Mouse (Mus musculus) stomach, embryonic 16.5 days (tissue): ENCODE results near the gene Tmem120b. TPM values are rescaled to one million over a fixed set of nuclear protein-coding genes. Genes with fewer than 3 reads are reported as not detected.
A peak's percentile ranks its signal among the peaks of the same experiment; 100 is the strongest.

Experiments used
- ATAC-seq: fragments of 200-750 bp; cut with Nextera tagmentation; 2 replicates; pipeline ENCODE4 v1.8.0; 2017; ENCODE audit warnings: moderate number of reproducible peaks, moderate TSS enrichment; ENCODE audit not compliant: insufficient read depth, low FRiP score
- H3K27ac ChIP-seq: fragments of 300-500 bp; sonication (generic); 2 replicates; pipeline ENCODE4 v1.5.1; 2014; ENCODE audit warnings: low read length
- H3K27me3 ChIP-seq: fragments of 300-500 bp; sonication (generic); 2 replicates; pipeline ENCODE4 v1.6.1; 2014; ENCODE audit warnings: low read length, control low read depth, mixed read lengths; ENCODE audit not compliant: control insufficient read depth, insufficient read depth
- H3K36me3 ChIP-seq: fragments of 300-500 bp; sonication (generic); 2 replicates; pipeline ENCODE4 v1.6.1; 2014; ENCODE audit warnings: low read length; ENCODE audit not compliant: control insufficient read depth, insufficient read depth
- H3K4me1 ChIP-seq: fragments of 300-500 bp; sonication (generic); 2 replicates; pipeline ENCODE4 v1.6.1; 2014; ENCODE audit warnings: low read length, control low read depth, mixed read lengths; ENCODE audit not compliant: control insufficient read depth, insufficient read depth
- H3K4me2 ChIP-seq: fragments of 300-500 bp; sonication (generic); 2 replicates; pipeline ENCODE4 v1.6.1; 2014; ENCODE audit warnings: low read depth, low read length, mixed read lengths
- H3K4me3 ChIP-seq: fragments of 300-500 bp; sonication (generic); replicated peaks from 2 replicates; pipeline ENCODE4 v1.5.1; 2014; ENCODE audit warnings: mild to moderate bottlenecking, low read length
- H3K9ac ChIP-seq: fragments of 300-500 bp; sonication (generic); 2 replicates; pipeline ENCODE4 v1.6.1; 2014; ENCODE audit warnings: low read length
- H3K9me3 ChIP-seq: fragments of 300-500 bp; sonication (generic); replicated peaks from 2 replicates; pipeline ENCODE4 v1.6.1; 2016; ENCODE audit warnings: low read length, control low read depth; ENCODE audit not compliant: control insufficient read depth
- WGBS: fragments of 180-500 bp; shearing (Covaris S2); extraction: QIAGEN DNeasy Blood & Tissue Kit; methylation state at CpG from one replicate; pipeline ENCODE4 v1.1.7; 2014; 5-methylcytosine and 5-hydroxymethylcytosine counted together
- polyA plus RNA-seq: library from polyadenylated mRNA; unstranded; fragments of >200 nt; fragmentation: Nextera tagmentation; extraction: Ambion mirVana; gene quantifications from 2 replicates; pipeline ENCODE4 v1.2.1, GENCODE M21; 2015

Gene Tmem120b
- polyA plus RNA-seq, 1 experiment from 2014 or later = 15.3 TPM

GRCm38 (mm10) chr5:123029729-123030128 lies 38.5 kb upstream of the Tmem120b start:
- Histone ChIP-seq H3K4me1 (peaks cover 9% of the 10 kb centered on the region; the same call in 1 of the 2 replicates), H3K4me2 (no peak overlapping the region), H3K9ac (no peak overlapping the region), H3K27me3 (no peaks in the 10 kb centered on the region), H3K36me3 (peaks cover 8% of the 10 kb centered on the region; the same call in 1 of the 2 replicates), H3K9me3 (no peaks in the 10 kb centered on the region), H3K27ac (no peak overlapping the region), H3K4me3 (no peak overlapping the region)
- ATAC-seq = no peak
- WGBS = 88% methylated on average over 7 of the region's 7 CpGs

- no peak for ATAC-seq
- WGBS = 91% methylated on average over 3 of the region's 3 CpGs
- no peak overlapping the region for H3K4me3 ChIP-seq
- peaks cover 11% of the 10 kb centered on the region; the same call in 1 of the 2 replicates for H3K4me1 ChIP-seq
- H3K9me3 ChIP-seq = no peaks in the 10 kb centered on the region
- H3K36me3 ChIP-seq = peaks cover 8% of the 10 kb centered on the region; the same call in 1 of the 2 replicates
- H3K9ac ChIP-seq = no peak overlapping the region
- no peaks in the 10 kb centered on the region for H3K27me3 ChIP-seq
- H3K4me2 ChIP-seq = no peak overlapping the region
- no peak overlapping the region for H3K27ac ChIP-seq
These were observed 36.9 kb upstream of the Tmem120b start for GRCm38 (mm10) chr5:123031312-123031711.

- no peaks in the 10 kb centered on the region for H3K27me3 ChIP-seq
- H3K4me3 ChIP-seq = no peak overlapping the region
- WGBS = 61% methylated on average over 7 of the region's 7 CpGs
- H3K9ac ChIP-seq = no peak overlapping the region
- peaks cover 11% of the 10 kb centered on the region; the same call in 1 of the 2 replicates for H3K4me1 ChIP-seq
- no peak for ATAC-seq
- H3K36me3 ChIP-seq = peaks cover 8% of the 10 kb centered on the region; the same call in 1 of the 2 replicates
- no peak overlapping the region for H3K27ac ChIP-seq
- no peak overlapping the region for H3K4me2 ChIP-seq
- H3K9me3 ChIP-seq = no peaks in the 10 kb centered on the region
These were observed 34.5 kb upstream of the Tmem120b start for GRCm38 (mm10) chr5:123033646-123034160.

- no peak overlapping the region for H3K4me2 ChIP-seq
These were observed 33.1 kb upstream of the Tmem120b start for GRCm38 (mm10) chr5:123035089-123035488.

GRCm38 (mm10) chr5:123035564-123035963 lies 32.7 kb upstream of the Tmem120b start:
- H3K9ac ChIP-seq = no peak overlapping the region
- peaks cover 5% of the 10 kb centered on the region; the same call in 1 of the 2 replicates for H3K36me3 ChIP-seq
- no peaks in the 10 kb centered on the region for H3K27me3 ChIP-seq
- H3K4me2 ChIP-seq = no peak overlapping the region
- WGBS = 24% methylated on average over 6 of the region's 6 CpGs
- H3K9me3 ChIP-seq = no peaks in the 10 kb centered on the region
- peak; percentile 59; the same call in 1 of the 2 replicates for ATAC-seq
- peaks cover 14% of the 10 kb centered on the region for H3K4me1 ChIP-seq
- H3K27ac ChIP-seq = 0 out of 2 replicates have a peak overlapping the region, but pooled peaks have one; percentile 49
- no peak overlapping the region for H3K4me3 ChIP-seq

More at GRCm38 (mm10) chr5:123035089-123035488, 33.1 kb upstream of the Tmem120b start:
- H3K27ac ChIP-seq = 0 out of 2 replicates have a peak overlapping the region, but pooled peaks have one; percentile 49
- ATAC-seq = peak; percentile 31; the same call in 1 of the 2 replicates
- H3K27me3 ChIP-seq = no peaks in the 10 kb centered on the region
- no peak overlapping the region for H3K4me3 ChIP-seq
- H3K4me1 ChIP-seq = peaks cover 14% of the 10 kb centered on the region
- H3K36me3 ChIP-seq = peaks cover 5% of the 10 kb centered on the region; the same call in 1 of the 2 replicates
- no peaks in the 10 kb centered on the region for H3K9me3 ChIP-seq
- WGBS = 74% methylated on average over 4 of the region's 4 CpGs
- H3K9ac ChIP-seq = no peak overlapping the region

- Histone ChIP-seq H3K36me3 (no peaks in the 10 kb centered on the region), H3K4me1 (peaks cover 14% of the 10 kb centered on the region), H3K4me2 (no peak overlapping the region), H3K9ac (no peak overlapping the region), H3K27ac (no peak overlapping the region), H3K9me3 (no peaks in the 10 kb centered on the region), H3K4me3 (no peak overlapping the region), H3K27me3 (no peaks in the 10 kb centered on the region)
- WGBS = 84% methylated on average over 5 of the region's 5 CpGs
- no peak for ATAC-seq
These were observed 30.1 kb upstream of the Tmem120b start for GRCm38 (mm10) chr5:123038115-123038514.

GRCm38 (mm10) chr5:123039120-123039752 lies 29.0 kb upstream of the Tmem120b start:
- Histone ChIP-seq H3K4me1 (peaks cover 14% of the 10 kb centered on the region), H3K9ac (peak overlapping the region; percentile 66), H3K4me3 (peak overlapping the region; percentile 48), H3K36me3 (no peaks in the 10 kb centered on the region), H3K4me2 (peak overlapping the region; percentile 77), H3K27me3 (no peaks in the 10 kb centered on the region), H3K9me3 (no peaks in the 10 kb centered on the region), H3K27ac (no peak overlapping the region)
- ATAC-seq = peak; percentile 61
- 4% methylated on average over 25 of the region's 25 CpGs for WGBS

- Histone ChIP-seq H3K9ac (0 out of 2 replicates have a peak overlapping the region, but pooled peaks have one; percentile 10), H3K4me2 (no peak overlapping the region), H3K27ac (0 out of 2 replicates have a peak overlapping the region, but pooled peaks have one; percentile 21), H3K4me1 (peaks cover 17% of the 10 kb centered on the region), H3K36me3 (no peaks in the 10 kb centered on the region), H3K9me3 (no peaks in the 10 kb centered on the region), H3K4me3 (no peak overlapping the region), H3K27me3 (no peaks in the 10 kb centered on the region)
- no peak for ATAC-seq
- WGBS = 56% methylated on average over 7 of the region's 7 CpGs
These were observed 27.4 kb upstream of the Tmem120b start for GRCm38 (mm10) chr5:123040796-123041195.

GRCm38 (mm10) chr5:123043856-123044255 lies 24.4 kb upstream of the Tmem120b start:
- 23% methylated on average over 7 of the region's 7 CpGs for WGBS
- Histone ChIP-seq H3K27ac (no peak overlapping the region), H3K4me3 (no peak overlapping the region), H3K9me3 (no peaks in the 10 kb centered on the region), H3K36me3 (no peaks in the 10 kb centered on the region), H3K9ac (no peak overlapping the region), H3K27me3 (no peaks in the 10 kb centered on the region), H3K4me1 (peaks cover 4% of the 10 kb centered on the region), H3K4me2 (no peak overlapping the region)
- no peak for ATAC-seq
